ENCODE assay signal across 8 mouse cellular contexts in the genomic region with DNA sequence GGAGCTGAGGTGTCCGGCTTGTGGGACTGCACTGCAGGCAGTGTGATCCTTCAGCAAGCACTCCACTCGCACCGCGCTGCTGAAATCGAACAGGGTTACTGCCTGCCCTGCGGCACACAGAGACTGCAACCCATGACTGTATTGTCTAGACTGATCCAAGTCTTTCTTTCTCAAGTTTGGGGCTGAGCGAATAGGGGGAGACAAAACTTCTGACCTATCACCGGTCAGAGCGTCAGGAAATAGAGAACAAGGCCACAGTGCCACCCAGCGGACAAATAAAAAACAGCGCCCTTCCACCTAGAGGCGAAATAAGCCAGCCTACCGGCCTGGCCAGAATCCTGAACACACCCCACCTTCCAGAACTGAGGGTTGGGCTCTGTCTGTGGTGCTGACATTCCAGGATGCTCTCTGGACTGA. TPM values are rescaled to one million over a fixed set of nuclear protein-coding genes. Genes with fewer than 3 reads are reported as not detected.
DNase-seq lines count a peak whose midpoint lies in the region; ATAC-seq lines count a peak whose summit lies in the region.

No protein-coding gene starts in this region.

- H3K9me3 ChIP-seq in hindbrain, embryonic 14.5 days (ENCODE audit: control insufficient read depth, low read length), result no peaks in the 10 kb centered on the region

- peak; percentile 97 for DNase-seq in R1 (ENCODE audit: low read depth, low spot score)
- DNase-seq in cerebellum, postnatal 25 days, result peak; percentile 78 to 87
- DNase-seq in frontal cortex, postnatal 25 days (ENCODE audit: low spot score in 2 of 2), result peak; percentile 70 to 73
- DNase-seq in hindbrain, embryonic 14.5 days (ENCODE audit: low spot score), result peak; percentile 89
- DNase-seq in left cerebral cortex, adult 11 months (ENCODE audit: low spot score), result peak; percentile 54
- DNase-seq in right cerebral cortex, adult 18-20 months, result peak; percentile 67
- peak; percentile 52 for DNase-seq in urinary bladder, postnatal 10 days (ENCODE audit: low spot score)

- no peaks in the 10 kb centered on the region for H3K27me3 ChIP-seq in hindbrain, embryonic 14.5 days (ENCODE audit: control insufficient read depth, insufficient read depth, low read length)

- ATAC-seq in hindbrain, embryonic 14.5 days (ENCODE audit: low FRiP score), result 0 out of 2 replicates have a peak, but pooled peaks have one; percentile 44

- WGBS in hindbrain, embryonic 14.5 days, result 5% methylated on average over 13 of the region's 13 CpGs
- WGBS in macrophage (ENCODE audit: missing documents), result 6% methylated on average over 13 of the region's 13 CpGs

- no peaks in the 10 kb centered on the region for H3K79me2 ChIP-seq in macrophage (ENCODE audit: inconsistent target)

- no peaks in the 10 kb centered on the region for H3K4me1 ChIP-seq in hindbrain, embryonic 14.5 days (replicated peaks; ENCODE audit: control insufficient read depth, insufficient read depth, low read length)

- H3K27ac ChIP-seq in hindbrain, embryonic 14.5 days, result no peak overlapping the region
- H3K27ac ChIP-seq in macrophage, result no peak overlapping the region

- peak overlapping the region; percentile 39 for H3K4me2 ChIP-seq in hindbrain, embryonic 14.5 days (replicated peaks)

- H3K9ac ChIP-seq in hindbrain, embryonic 14.5 days, result no peak overlapping the region

- H3K4me3 ChIP-seq in hindbrain, embryonic 14.5 days (replicated peaks; ENCODE audit: low read length), result no peak overlapping the region
- peak overlapping the region; percentile 3; the same call in 1 of the 2 replicates for H3K4me3 ChIP-seq in macrophage (ENCODE audit: inconsistent target)

- no peaks in the 10 kb centered on the region for H3K36me3 ChIP-seq in hindbrain, embryonic 14.5 days (replicated peaks; ENCODE audit: control insufficient read depth, insufficient read depth)
- H3K36me3 ChIP-seq in macrophage (ENCODE audit: inconsistent target), result no peaks in the 10 kb centered on the region

RNA-seq across cellular contexts. Expression of a gene that starts 7.1 kb away (rescaled TPM):
- 0.48 and 0.78 TPM in 2 replicates for polyA plus RNA-seq in hindbrain, embryonic 14.5 days (2014; fragmentation: Nextera tagmentation; extraction: Ambion mirVana)
- total RNA-seq in macrophage (2018; cell fraction: chromatin; rRNA removed), result 1 to 10 TPM in 14 of 26 experiments, under 1 TPM in 4, not detected in 8; 0.40 to 2.2 (median 1.3) TPM
- total RNA-seq in macrophage (2018; cell fraction: cytosol; rRNA removed), result under 1 TPM in 5 of 26 experiments, not detected in 21; 0.05 to 0.15 (median 0.10) TPM
- total RNA-seq in macrophage (2018; cell fraction: nucleus; rRNA removed), result 1 to 10 TPM in 5 of 26 experiments, under 1 TPM in 13, not detected in 8; 0.18 to 1.4 (median 0.72) TPM
- 0.10 to 0.19 TPM in 2 of 3 replicates, not detected in the other for polyA plus RNA-seq in macrophage (2018)
